Mouse (Mus musculus): ENCODE data around the gene Hist1h4i.
"Not testable (repeated sequence)": the region's sequence is repeated elsewhere in the genome, so short reads cannot be mapped to it uniquely, and the experiment has no call there.

Gene Hist1h4i

DNA sequence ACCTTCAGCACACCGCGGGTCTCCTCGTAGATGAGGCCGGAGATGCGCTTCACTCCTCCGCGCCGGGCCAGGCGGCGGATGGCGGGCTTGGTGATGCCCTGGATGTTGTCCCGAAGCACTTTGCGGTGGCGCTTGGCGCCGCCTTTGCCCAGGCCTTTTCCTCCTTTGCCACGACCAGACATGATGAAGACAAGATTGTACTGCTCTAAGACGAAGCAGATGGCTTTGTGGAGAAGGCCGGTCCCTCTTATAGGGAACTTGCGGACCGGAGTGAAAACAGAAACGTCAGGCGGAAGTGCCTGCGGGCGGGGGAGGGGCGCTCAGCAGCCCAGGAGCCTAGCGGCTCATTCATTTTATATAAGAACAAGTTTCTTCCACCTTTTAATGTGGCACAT is at the start of gene Hist1h4i:
Hist1h4i (minus strand) TSS at position 221 of the 395 bp plus-strand sequence.
- DNase-seq (ENCODE audit: low spot score in 2 of 2) = peak; percentile 98 to 99

- not testable (repeated sequence) for DNase-seq (ENCODE audit: low spot score in 2 of 2)
These were observed 43.0 kb upstream of the Hist1h4i start, which contains the start of gene Vmn1r188 for GRCm38 (mm10) chr13:22084140-22084539. TSS of gene Vmn1r188 (plus strand) at chr13:22084440.

DNA sequence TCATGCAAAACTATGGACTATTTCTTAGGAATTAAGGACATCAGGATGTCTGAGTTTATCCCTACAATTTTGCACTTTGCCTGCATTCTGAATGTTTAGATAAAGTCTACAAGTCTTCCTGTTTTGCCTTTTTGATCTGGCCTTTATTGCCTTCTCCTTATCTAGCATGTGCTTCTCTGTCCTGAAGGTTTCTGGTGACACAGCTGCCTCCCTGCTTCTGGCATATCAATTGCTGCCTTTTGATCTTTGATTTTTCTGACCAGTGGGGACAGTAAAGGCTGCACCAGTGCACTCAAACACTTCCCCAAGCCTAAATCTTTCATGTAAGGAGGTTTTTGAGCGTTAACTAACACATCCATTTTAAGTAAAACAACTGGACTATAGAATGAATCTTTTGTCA is 22.3 kb upstream of the Hist1h4i start:
- DNase-seq (ENCODE audit: low spot score in 2 of 2) = no peak

- no peak for DNase-seq (ENCODE audit: low spot score in 2 of 2)
These were observed 20.3 kb upstream of the Hist1h4i start for GRCm38 (mm10) chr13:22061422-22061821.

GRCm38 (mm10) chr13:22053754-22054153 is 12.6 kb upstream of the Hist1h4i start:
- no peak for DNase-seq (ENCODE audit: low spot score in 2 of 2)

GRCm38 (mm10) chr13:22051523-22051859 is 10.3 kb upstream of the Hist1h4i start:
- no peak for DNase-seq (ENCODE audit: low spot score in 2 of 2)

- peak; percentile 84 to 89 for DNase-seq (ENCODE audit: low spot score in 2 of 2)
These were observed 9.7 kb upstream of the Hist1h4i start for GRCm38 (mm10) chr13:22050591-22051522.

DNA sequence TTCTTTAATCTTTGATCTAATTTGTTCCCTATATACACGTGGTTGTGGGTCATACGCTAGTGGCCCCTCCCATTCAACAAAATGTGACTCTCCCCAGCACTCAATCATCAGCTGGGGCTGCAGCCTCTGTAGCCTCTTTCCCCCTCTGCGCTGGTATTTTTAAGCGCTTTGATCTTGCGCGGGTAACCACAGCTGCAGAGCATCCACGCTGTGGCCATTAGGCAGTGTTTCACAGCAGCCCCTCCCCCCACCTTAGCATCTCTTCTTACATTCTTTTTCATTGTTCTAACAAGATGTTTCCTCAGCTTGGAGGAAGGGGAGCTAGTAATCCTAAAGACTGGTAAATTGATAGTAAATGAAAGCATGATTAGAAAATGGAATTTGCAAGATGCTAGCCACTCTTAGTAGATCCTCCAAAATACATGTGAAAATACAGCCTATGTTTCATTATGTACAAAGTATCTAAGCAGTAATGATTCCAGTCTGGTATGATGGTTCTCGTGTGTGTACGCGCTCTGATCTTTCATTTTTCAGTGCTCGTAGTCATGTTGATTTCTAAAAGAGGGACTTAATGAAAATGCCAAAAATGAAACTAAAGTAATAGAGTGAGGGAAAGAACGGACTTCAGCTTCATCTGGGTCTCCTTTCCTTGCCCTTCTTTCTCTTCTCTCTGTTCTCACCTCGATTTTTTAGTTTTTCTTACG is 8.7 kb upstream of the Hist1h4i start:
- DNase-seq (ENCODE audit: low spot score in 2 of 2) = no peak

DNA sequence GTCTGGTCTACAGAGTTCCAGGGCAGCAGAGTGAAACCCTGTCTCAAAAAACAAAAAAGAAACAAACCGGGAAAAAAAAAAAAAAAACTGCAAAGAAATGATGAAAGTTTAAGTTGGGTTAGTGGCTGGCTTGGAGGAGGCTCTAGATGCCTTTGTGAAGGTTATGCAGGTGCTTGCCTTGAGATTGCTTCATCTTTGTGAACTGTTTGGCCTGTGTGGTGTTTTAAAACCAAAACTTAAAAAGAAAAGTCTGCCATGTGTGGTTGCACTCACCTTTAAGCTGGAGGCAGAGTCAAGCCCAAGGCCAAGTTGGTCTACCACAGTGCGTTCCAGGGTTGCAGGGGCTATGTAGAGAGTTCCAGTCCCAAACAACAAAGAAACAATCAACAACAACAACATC is 7.9 kb upstream of the Hist1h4i start:
- no peak for DNase-seq (ENCODE audit: low spot score in 2 of 2)

DNA sequence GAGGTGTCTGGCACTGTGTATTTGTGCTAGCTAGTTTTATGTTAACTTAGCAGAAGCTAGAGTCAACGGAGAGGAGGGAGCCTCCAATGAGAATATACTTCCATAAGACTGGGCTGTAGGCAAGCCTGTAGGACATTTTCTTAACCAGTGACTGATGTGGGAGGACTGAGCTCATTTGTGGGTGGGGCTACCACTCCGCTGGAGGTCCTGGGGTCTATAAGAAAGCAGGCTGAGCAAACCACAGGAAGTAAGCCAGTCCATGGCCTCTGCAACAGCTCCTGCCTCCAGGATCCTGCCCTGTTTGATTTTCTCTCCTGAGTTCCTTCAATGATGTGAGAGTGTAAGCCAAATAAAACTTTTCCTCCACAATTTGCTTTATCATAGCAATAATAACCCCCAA is 4.1 kb upstream of the Hist1h4i start:
- DNase-seq (ENCODE audit: low spot score in 2 of 2) = no peak

DNA sequence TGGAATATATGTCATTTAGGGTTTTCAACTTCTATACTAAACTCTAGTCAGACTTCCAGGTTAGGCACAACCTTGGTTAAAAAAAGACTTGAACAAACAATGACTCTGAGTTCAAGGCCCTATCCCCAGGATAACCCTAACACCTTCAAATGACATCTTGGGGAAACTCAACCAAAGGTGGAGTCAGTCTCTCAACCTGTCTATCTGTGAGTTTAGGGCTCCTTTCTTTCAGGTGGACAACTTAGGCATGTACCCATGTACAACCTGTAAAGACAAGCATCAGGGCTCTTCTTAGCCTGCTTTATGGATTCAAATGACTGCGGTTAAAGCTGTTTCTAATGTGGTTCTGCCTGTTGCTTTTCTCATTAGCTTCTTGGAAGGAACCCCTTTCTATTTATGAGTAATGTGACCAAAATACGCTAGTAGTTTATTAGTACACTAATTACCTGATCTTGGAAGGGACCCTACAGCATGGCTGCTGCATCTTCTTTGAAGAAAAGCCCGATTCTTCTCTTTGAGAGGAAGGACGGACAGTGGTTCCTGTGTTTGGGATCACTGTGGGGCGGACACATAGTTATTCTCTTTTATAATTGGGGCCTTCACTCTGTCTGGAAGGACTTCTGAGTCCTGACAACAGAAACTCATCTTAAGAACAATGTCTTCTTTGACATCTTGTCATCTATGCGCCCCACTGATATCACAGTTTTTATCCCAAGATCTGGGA is 3.4 kb upstream of the Hist1h4i start:
- DNase-seq (ENCODE audit: low spot score in 2 of 2) = no peak

DNA sequence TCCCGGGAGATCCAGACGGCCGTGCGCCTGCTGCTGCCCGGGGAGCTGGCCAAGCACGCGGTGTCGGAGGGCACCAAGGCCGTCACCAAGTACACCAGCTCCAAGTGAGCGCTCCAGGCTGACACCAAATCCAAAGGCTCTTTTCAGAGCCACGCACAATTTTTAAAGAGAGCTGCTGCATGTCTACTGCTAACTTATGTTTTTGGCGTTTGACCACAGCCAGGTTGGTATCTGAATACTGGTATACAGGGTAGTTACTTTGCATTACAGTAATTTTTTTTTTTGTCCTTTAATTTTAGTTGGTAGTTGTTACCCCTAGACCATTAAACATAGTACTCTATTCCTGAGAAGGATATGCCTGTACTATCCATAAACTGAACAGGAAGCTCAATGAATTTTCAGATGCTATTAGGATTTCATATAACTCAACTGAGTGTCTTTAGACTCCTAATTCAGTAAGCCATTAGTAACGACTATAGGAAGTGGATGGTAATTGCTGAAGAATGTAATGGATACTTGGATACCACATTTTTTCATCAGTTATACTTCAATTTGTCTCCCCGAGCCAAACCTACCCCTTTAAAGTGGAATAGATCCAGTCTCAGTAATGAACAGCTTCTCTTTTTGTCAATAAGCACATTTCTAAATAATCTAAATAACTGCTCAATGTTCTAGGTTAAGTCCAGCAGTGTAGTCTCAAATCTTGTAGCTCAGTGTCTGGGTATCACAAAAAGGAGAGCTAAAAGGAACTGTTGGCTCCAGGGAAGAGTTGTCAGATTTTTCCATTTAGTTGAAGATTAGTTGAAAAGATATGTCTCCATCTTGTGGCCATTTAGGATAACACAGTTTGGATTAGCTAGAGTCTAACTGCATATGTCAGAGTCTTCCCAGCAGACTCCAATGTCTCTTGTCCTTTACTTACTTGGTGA is 2.6 kb upstream of the Hist1h4i start:
- no peak for DNase-seq (ENCODE audit: low spot score in 2 of 2)

GRCm38 (mm10) chr13:22042568-22043502 is 1.7 kb upstream of the Hist1h4i start, which contains the start of the genes Hist1h2ag and Hist1h2bj:
TSS of gene Hist1h2ag (minus strand) at chr13:22042944.
TSS of gene Hist1h2bj (plus strand) at chr13:22043214.
- DNase-seq (ENCODE audit: low spot score in 2 of 2) = peak; percentile 74 to 79

DNA sequence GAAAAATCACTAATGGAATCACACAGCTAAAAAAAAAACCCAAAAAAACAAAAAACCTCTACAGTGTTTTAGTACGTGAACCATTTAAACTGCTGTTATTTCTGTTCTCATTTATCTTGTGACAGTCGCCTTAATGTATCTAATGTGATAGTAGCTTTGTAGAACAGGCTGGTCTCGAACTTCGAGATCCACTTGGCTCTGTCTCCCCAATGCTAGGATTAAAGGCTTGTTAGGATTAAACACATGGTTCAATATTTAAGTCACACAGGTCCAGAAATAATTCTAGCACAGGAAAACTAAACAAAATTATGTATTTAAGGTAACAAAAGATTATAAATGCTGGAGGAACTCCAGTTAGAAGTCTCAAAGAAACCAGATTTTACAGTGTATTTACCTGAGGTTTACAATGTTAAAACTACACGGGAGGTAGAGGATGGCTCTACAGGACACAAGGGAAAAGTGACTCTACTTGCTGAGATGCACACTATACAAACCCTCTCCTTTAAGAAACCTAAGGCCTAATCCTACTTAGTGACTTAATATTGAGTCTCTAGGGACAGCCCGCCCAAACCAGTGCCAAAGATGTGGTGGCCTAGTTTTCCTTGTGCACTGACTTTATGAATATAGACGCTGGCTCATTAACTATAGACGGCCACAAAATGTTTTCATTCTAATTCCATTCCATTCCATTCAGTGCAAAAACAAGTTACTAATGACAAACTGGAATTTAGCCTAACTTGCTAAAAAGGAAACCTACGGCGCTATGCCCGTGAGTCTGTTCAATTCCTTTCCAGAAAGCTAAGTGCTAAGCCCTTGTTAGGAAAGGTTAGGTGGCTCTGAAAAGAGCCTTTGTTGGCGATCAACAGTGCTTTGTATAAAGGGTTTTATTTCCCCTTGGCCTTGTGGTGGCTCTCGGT is 747 bp upstream of the Hist1h4i start:
- no peak for DNase-seq (ENCODE audit: low spot score in 2 of 2)

DNA sequence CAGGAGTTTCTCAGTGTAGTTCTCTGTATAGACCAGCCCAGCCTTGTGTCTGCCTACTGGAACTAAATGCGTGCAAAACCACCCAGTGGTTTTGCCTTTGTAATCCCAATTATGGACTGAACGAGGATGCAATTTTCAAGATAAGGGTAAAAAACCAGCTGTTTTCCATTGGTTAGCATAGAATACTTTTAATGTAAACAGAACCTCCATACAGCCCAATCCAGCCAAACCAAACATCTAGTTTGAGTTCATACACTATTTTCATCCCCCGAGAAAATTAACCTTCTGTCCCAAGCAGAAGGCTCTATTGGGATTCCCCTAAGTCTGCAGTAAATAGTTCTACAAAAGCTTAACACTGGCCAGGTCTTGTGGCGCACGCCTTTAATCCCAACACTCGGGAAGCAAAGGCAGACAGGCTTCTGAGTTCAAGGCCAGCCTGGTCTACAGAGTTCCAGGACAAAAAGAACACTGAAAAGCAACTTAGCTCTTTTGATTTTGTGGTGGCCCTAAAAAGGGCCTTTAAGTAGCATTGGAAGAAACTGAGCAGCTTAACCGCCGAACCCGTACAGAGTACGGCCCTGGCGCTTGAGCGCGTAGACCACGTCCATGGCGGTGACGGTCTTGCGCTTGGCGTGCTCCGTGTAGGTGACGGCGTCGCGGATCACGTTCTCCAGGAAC is 559 bp downstream of the Hist1h4i start:
- DNase-seq (ENCODE audit: low spot score in 2 of 2) = no peak

GRCm38 (mm10) chr13:22039951-22040463 is 1.2 kb downstream of the Hist1h4i start:
- DNase-seq (ENCODE audit: low spot score in 2 of 2) = no peak

- no peak for DNase-seq (ENCODE audit: low spot score in 2 of 2)
These were observed 1.8 kb downstream of the Hist1h4i start for GRCm38 (mm10) chr13:22039364-22039763.

- no peak for DNase-seq (ENCODE audit: low spot score in 2 of 2)
These were observed 3.7 kb downstream of the Hist1h4i start for GRCm38 (mm10) chr13:22037415-22037814.

Measured in spleen, postnatal 14 days (tissue).